ENCODE assay signal across 11 mouse cellular contexts in genomic region chr9:32443817-32444216, GRCm38 (mm10).
DNase-seq lines count a peak whose midpoint lies in the region; ATAC-seq and TF ChIP-seq lines count a peak whose summit lies in the region.
"Had no signal": no experiment of that assay in that cellular context is flagged by ENCODE, and none has a peak within 500 bp of the region (broad histone marks: within the 10 kb centered on the region; RNA-seq: fewer than 3 reads in every experiment).

No protein-coding gene starts in this region.

- ATAC-seq in hindbrain, embryonic 14.5 days (ENCODE audit: low FRiP score) = no peak; the same call in 1 of the 2 replicates
- no peak for ATAC-seq in intestine, embryonic 16.5 days

- no peaks in the 10 kb centered on the region for H3K9me3 ChIP-seq in hindbrain, embryonic 10.5 days
- no peaks in the 10 kb centered on the region for H3K9me3 ChIP-seq in hindbrain, embryonic 14.5 days (ENCODE audit: control insufficient read depth, low read length)
- no peaks in the 10 kb centered on the region for H3K9me3 ChIP-seq in intestine, embryonic 16.5 days (ENCODE audit: control insufficient read depth, low read length)
- H3K9me3 ChIP-seq: midbrain, embryonic 12.5 days had no signal

- no peak overlapping the region for H3K4me3 ChIP-seq in hindbrain, embryonic 10.5 days
- no peak overlapping the region for H3K4me3 ChIP-seq in hindbrain, embryonic 14.5 days (replicated peaks; ENCODE audit: low read length)
- no peak overlapping the region for H3K4me3 ChIP-seq in intestine, embryonic 16.5 days (ENCODE audit: low read length)
- H3K4me3 ChIP-seq: midbrain, embryonic 12.5 days had no signal

- TF ChIP-seq CTCF in brain, embryonic 14.5 days (IDR thresholded peaks at IDR 0.05; ENCODE audit: borderline replicate concordance, extremely low read depth, insufficient read depth, insufficient read length) = no peak

- intact Hi-C loops in gastrocnemius, postnatal 14 days (cut with DNase I; ENCODE audit: low total_unique reads) = no loop called here

- no peak overlapping the region for H3K27ac ChIP-seq in hindbrain, embryonic 10.5 days
- H3K27ac ChIP-seq in hindbrain, embryonic 14.5 days = no peak overlapping the region
- H3K27ac ChIP-seq in intestine, embryonic 16.5 days (ENCODE audit: low read length) = no peak overlapping the region
- H3K27ac ChIP-seq: midbrain, embryonic 12.5 days had no signal

- WGBS in hindbrain, embryonic 10.5 days = 51% methylated on average over 6 of the region's 6 CpGs
- WGBS in hindbrain, embryonic 14.5 days = 52% methylated on average over 6 of the region's 6 CpGs
- 66% methylated on average over 6 of the region's 6 CpGs for WGBS in intestine, embryonic 16.5 days

- no peak overlapping the region for H3K4me2 ChIP-seq in hindbrain, embryonic 14.5 days (replicated peaks)
- H3K4me2 ChIP-seq in intestine, embryonic 16.5 days (ENCODE audit: low read depth, low read length) = no peak overlapping the region
- H3K4me2 ChIP-seq: midbrain, embryonic 12.5 days had no signal

- 0 out of 2 replicates have a peak, but pooled peaks cover 5% of the 10 kb centered on the region for H3K36me3 ChIP-seq in hindbrain, embryonic 10.5 days
- H3K36me3 ChIP-seq in hindbrain, embryonic 14.5 days (replicated peaks; ENCODE audit: control insufficient read depth, insufficient read depth) = no peaks in the 10 kb centered on the region
- no peaks in the 10 kb centered on the region for H3K36me3 ChIP-seq in intestine, embryonic 16.5 days (ENCODE audit: control insufficient read depth, insufficient read depth, low read length)
- H3K36me3 ChIP-seq: midbrain, embryonic 12.5 days had no signal

- no peak overlapping the region for H3K9ac ChIP-seq in hindbrain, embryonic 14.5 days
- no peak overlapping the region for H3K9ac ChIP-seq in intestine, embryonic 16.5 days (ENCODE audit: low read depth, low read length)
- H3K9ac ChIP-seq: midbrain, embryonic 12.5 days had no signal

- peaks cover 15% of the 10 kb centered on the region; the same call in 1 of the 2 replicates for H3K4me1 ChIP-seq in hindbrain, embryonic 10.5 days (replicated peaks)
- H3K4me1 ChIP-seq in hindbrain, embryonic 14.5 days (replicated peaks; ENCODE audit: control insufficient read depth, insufficient read depth, low read length) = no peaks in the 10 kb centered on the region
- no peaks in the 10 kb centered on the region for H3K4me1 ChIP-seq in intestine, embryonic 16.5 days (ENCODE audit: control insufficient read depth, insufficient read depth, low read length)
- H3K4me1 ChIP-seq: midbrain, embryonic 12.5 days had no signal

- no peak for TF ChIP-seq POLR2A in brain, embryonic 14.5 days (IDR thresholded peaks at IDR 0.05; ENCODE audit: borderline replicate concordance, extremely low read depth, insufficient read depth, insufficient read length, poor library complexity, severe bottlenecking)

- DNase-seq in hindbrain, embryonic 10.5 days (ENCODE audit: low spot score) = peak; percentile 46
- no peak for DNase-seq in hindbrain, embryonic 14.5 days (ENCODE audit: low spot score)
- peak; percentile 60 for DNase-seq in brain, embryonic 14.5 days (ENCODE audit: low read depth)
- peak; percentile 29 for DNase-seq in gastrocnemius, postnatal 14 days
- DNase-seq in heart, postnatal 4 days = peak; percentile 66
- DNase-seq in ovary, postnatal 36 days (ENCODE audit: low spot score) = no peak
- DNase-seq in ovary, adult 18-20 months (ENCODE audit: low spot score) = no peak
- DNase-seq: cerebellum, adult 8-10 months; kidney, postnatal 14 days had no signal

- no peaks in the 10 kb centered on the region for H3K27me3 ChIP-seq in hindbrain, embryonic 10.5 days (ENCODE audit: insufficient read depth, poor library complexity, severe bottlenecking)
- no peaks in the 10 kb centered on the region for H3K27me3 ChIP-seq in hindbrain, embryonic 14.5 days (ENCODE audit: control insufficient read depth, insufficient read depth, low read length)
- no peaks in the 10 kb centered on the region for H3K27me3 ChIP-seq in intestine, embryonic 16.5 days (replicated peaks; ENCODE audit: control insufficient read depth, insufficient read depth, low read length)
- H3K27me3 ChIP-seq: midbrain, embryonic 12.5 days had no signal

Comparison
In these comparisons a context has a peak if more than half of its experiments do, and no peak if none do; other contexts are left out.
1. DNase-seq: peak in hindbrain, embryonic 10.5 days (single experiment), brain, embryonic 14.5 days (single experiment), gastrocnemius, postnatal 14 days (single experiment) and heart, postnatal 4 days (single experiment); none in hindbrain, embryonic 14.5 days (single experiment), ovary, postnatal 36 days (single experiment) and ovary, adult 18-20 months (single experiment).